In genomic region chr15:6619558-6620316, GRCm38 (mm10) we compare ENCODE assay signal across 18 mouse cellular contexts.
"Had no signal": no experiment of that assay in that cellular context is flagged by ENCODE, and none has a peak within 500 bp of the region (broad histone marks: within the 10 kb centered on the region; RNA-seq: fewer than 3 reads in every experiment).

No protein-coding gene starts in this region.

- H3K4me3 ChIP-seq: layer of hippocampus, adult 2 months; liver, embryonic 13.5 days; midbrain, embryonic 12.5 days; myocyte; neural tube, embryonic 13.5 days; stomach, embryonic 15.5 days had no signal

- ATAC-seq: inflammation-experienced regulatory T-cells, adult 6 months; intestine, embryonic 16.5 days; midbrain, embryonic 16.5 days had no signal

- H3K27ac ChIP-seq: layer of hippocampus, adult 2 months; liver, embryonic 13.5 days; midbrain, embryonic 12.5 days; neural tube, embryonic 13.5 days; stomach, embryonic 15.5 days had no signal

- H3K4me2 ChIP-seq: liver, embryonic 13.5 days; midbrain, embryonic 12.5 days; neural tube, embryonic 13.5 days; stomach, embryonic 15.5 days had no signal

- DNase-seq: kidney, postnatal 10 days; layer of hippocampus, adult 9-11 months; liver, embryonic 13.5 days; lung, adult 2 months; lung, postnatal 14 days; lung, postnatal 4 days; retina, postnatal 1 day; right cerebral cortex, postnatal 25 days; spleen, adult 18-20 months; thymus, postnatal 25 days had no signal

- H3K27me3 ChIP-seq: liver, embryonic 13.5 days; midbrain, embryonic 12.5 days; neural tube, embryonic 13.5 days; stomach, embryonic 15.5 days had no signal

- H3K36me3 ChIP-seq: liver, embryonic 13.5 days; midbrain, embryonic 12.5 days; neural tube, embryonic 13.5 days; stomach, embryonic 15.5 days had no signal

- H3K9ac ChIP-seq: liver, embryonic 13.5 days; midbrain, embryonic 12.5 days; neural tube, embryonic 13.5 days; stomach, embryonic 15.5 days had no signal

- H3K9me3 ChIP-seq: liver, embryonic 13.5 days; midbrain, embryonic 12.5 days; neural tube, embryonic 13.5 days; stomach, embryonic 15.5 days had no signal
